Mouse (Mus musculus): ENCODE data around the gene Cdh13.

Gene Cdh13

GRCm38 (mm10) chr8:118951766-118952741 is 668.5 kb downstream of the Cdh13 start:
- no peak for DNase-seq (ENCODE audit: low spot score)

GRCm38 (mm10) chr8:118956109-118956508 is 672.6 kb downstream of the Cdh13 start:
- DNase-seq (ENCODE audit: low spot score): no peak

GRCm38 (mm10) chr8:118961877-118962545 is 678.5 kb downstream of the Cdh13 start:
- no peak for DNase-seq (ENCODE audit: low spot score)

- no peak for DNase-seq (ENCODE audit: low spot score)
Observed at GRCm38 (mm10) chr8:118965101-118965840, 681.7 kb downstream of the Cdh13 start.

- no peak for DNase-seq (ENCODE audit: low spot score)
Observed at GRCm38 (mm10) chr8:118968896-118969295, 685.4 kb downstream of the Cdh13 start.

GRCm38 (mm10) chr8:118979800-118980199 is 696.3 kb downstream of the Cdh13 start:
- no peak for DNase-seq (ENCODE audit: low spot score)

- no peak for DNase-seq (ENCODE audit: low spot score)
Observed at GRCm38 (mm10) chr8:118983724-118984123, 700.2 kb downstream of the Cdh13 start.

GRCm38 (mm10) chr8:118986796-118987195 is 703.3 kb downstream of the Cdh13 start:
- DNase-seq (ENCODE audit: low spot score): no peak

- DNase-seq (ENCODE audit: low spot score): no peak
Observed at GRCm38 (mm10) chr8:118995641-118996188, 712.2 kb downstream of the Cdh13 start.

GRCm38 (mm10) chr8:119000595-119000994 is 717.1 kb downstream of the Cdh13 start:
- no peak for DNase-seq (ENCODE audit: low spot score)

GRCm38 (mm10) chr8:119004821-119005220 is 721.3 kb downstream of the Cdh13 start:
- no peak for DNase-seq (ENCODE audit: low spot score)

- DNase-seq (ENCODE audit: low spot score): no peak
Observed at GRCm38 (mm10) chr8:119018675-119019074, 735.1 kb downstream of the Cdh13 start.

GRCm38 (mm10) chr8:119020781-119021180 is 737.2 kb downstream of the Cdh13 start:
- no peak for DNase-seq (ENCODE audit: low spot score)

GRCm38 (mm10) chr8:119021478-119021877 is 737.9 kb downstream of the Cdh13 start:
- no peak for DNase-seq (ENCODE audit: low spot score)

- DNase-seq (ENCODE audit: low spot score): no peak
Observed at GRCm38 (mm10) chr8:119022301-119022870, 738.9 kb downstream of the Cdh13 start.

GRCm38 (mm10) chr8:119033398-119033797 is 749.9 kb downstream of the Cdh13 start:
- no peak for DNase-seq (ENCODE audit: low spot score)

GRCm38 (mm10) chr8:119034037-119034436 is 750.5 kb downstream of the Cdh13 start:
- DNase-seq (ENCODE audit: low spot score): no peak

- DNase-seq (ENCODE audit: low spot score): no peak
Observed at GRCm38 (mm10) chr8:119035126-119035525, 751.6 kb downstream of the Cdh13 start.

GRCm38 (mm10) chr8:119037571-119037970 is 754.0 kb downstream of the Cdh13 start:
- DNase-seq (ENCODE audit: low spot score): no peak

GRCm38 (mm10) chr8:119039358-119039757 is 755.8 kb downstream of the Cdh13 start:
- no peak for DNase-seq (ENCODE audit: low spot score)

GRCm38 (mm10) chr8:119057876-119058275 is 774.3 kb downstream of the Cdh13 start:
- no peak for DNase-seq (ENCODE audit: low spot score)

- no peak for DNase-seq (ENCODE audit: low spot score)
Observed at GRCm38 (mm10) chr8:119061671-119062070, 778.1 kb downstream of the Cdh13 start.

Measured in T-cell, adult 2 months (primary cell).